Mouse (Mus musculus) midbrain, embryonic 16.5 days (tissue): ENCODE measurements at regions not wholly inside any gene's neighbourhood (a gene's known extent, or its start where the extent isn't known, plus 50 kb on each side); places are given as distances from the start of the nearest gene placed in this dataset.

ENCODE experiments used
- ATAC-seq: fragments of 200-750 bp; cut with Nextera tagmentation; 2 replicates; pipeline ENCODE4 v1.8.0; 2017; ENCODE audit warnings: moderate TSS enrichment
- H3K27ac ChIP-seq: fragments of 300-500 bp; sonication (generic); 2 replicates; pipeline ENCODE4 v1.5.1; 2014; ENCODE audit warnings: mild to moderate bottlenecking, low read length, mixed read lengths
- H3K27me3 ChIP-seq: fragments of 300-500 bp; sonication (generic); 2 replicates; pipeline ENCODE4 v1.6.1; 2014; ENCODE audit warnings: low read depth, low read length, mixed read lengths; ENCODE audit not compliant: control insufficient read depth, insufficient read depth
- H3K36me3 ChIP-seq: fragments of 300-500 bp; sonication (generic); 2 replicates; pipeline ENCODE4 v1.6.1; 2014; ENCODE audit warnings: mild to moderate bottlenecking, low read length, moderate library complexity, mixed read lengths; ENCODE audit not compliant: control insufficient read depth, insufficient read depth
- H3K4me1 ChIP-seq: fragments of 300-500 bp; sonication (generic); 2 replicates; pipeline ENCODE4 v1.6.1; 2014; ENCODE audit warnings: mild to moderate bottlenecking, low read length, mixed read lengths; ENCODE audit not compliant: control insufficient read depth, insufficient read depth
- H3K4me2 ChIP-seq: fragments of 300-500 bp; sonication (generic); 2 replicates; pipeline ENCODE4 v1.6.1; 2014; ENCODE audit warnings: mild to moderate bottlenecking, low read length, mixed read lengths
- H3K4me3 ChIP-seq: fragments of 300-500 bp; sonication (generic); 2 replicates; pipeline ENCODE4 v1.5.1; 2014; ENCODE audit warnings: low read depth, mild to moderate bottlenecking, low read length, moderate library complexity, mixed read lengths
- H3K9ac ChIP-seq: fragments of 300-500 bp; sonication (generic); 2 replicates; pipeline ENCODE4 v1.6.1; 2014; ENCODE audit warnings: low read depth, low read length, mixed read lengths
- H3K9me3 ChIP-seq: fragments of 300-500 bp; sonication (generic); replicated peaks from 2 replicates; pipeline ENCODE4 v1.6.1; 2014; ENCODE audit warnings: mild to moderate bottlenecking, low read length, mixed read lengths; ENCODE audit not compliant: control insufficient read depth, poor library complexity, severe bottlenecking
- WGBS: fragments of 180-500 bp; shearing (Covaris S2); extraction: QIAGEN DNeasy Blood & Tissue Kit; methylation state at CpG from one replicate; pipeline ENCODE4 v1.1.7; 2014; 5-methylcytosine and 5-hydroxymethylcytosine counted together

GRCm38 (mm10) chrX:11959871-11960552, 200.1 kb downstream of the Bcor start:
- no peak overlapping the region for H3K9ac ChIP-seq
- no peak overlapping the region for H3K4me2 ChIP-seq
- no peak for ATAC-seq
- no peaks in the 10 kb centered on the region for H3K36me3 ChIP-seq
- H3K27me3 ChIP-seq: no peaks in the 10 kb centered on the region
- no peak overlapping the region for H3K27ac ChIP-seq
- H3K4me3 ChIP-seq: no peak overlapping the region
- H3K9me3 ChIP-seq: no peaks in the 10 kb centered on the region
- no peaks in the 10 kb centered on the region for H3K4me1 ChIP-seq
- WGBS: 64% methylated on average over 8 of the region's 8 CpGs

DNA sequence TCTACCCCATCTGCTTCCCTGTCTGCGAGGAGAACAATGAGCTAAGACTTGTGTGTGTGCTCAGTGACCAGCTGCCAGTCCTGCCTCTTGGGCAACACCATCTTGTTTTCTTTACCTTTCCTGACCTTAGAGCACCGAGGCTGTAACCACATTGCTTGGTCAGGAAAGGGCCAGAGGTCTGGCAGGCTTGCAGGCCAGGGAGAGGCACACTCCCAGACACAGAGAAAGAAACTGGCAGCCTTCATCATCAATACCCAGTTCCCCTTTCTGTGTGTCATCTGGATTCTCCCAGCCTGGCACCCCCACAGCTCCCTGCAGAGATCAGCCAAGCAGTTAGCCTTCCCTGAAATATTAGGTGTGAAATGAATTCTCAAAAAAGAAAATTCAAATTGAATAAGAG, 198.8 kb downstream of the Bcor start:
- Histone ChIP-seq H3K27me3 (no peaks in the 10 kb centered on the region), H3K4me3 (no peak overlapping the region), H3K36me3 (no peaks in the 10 kb centered on the region), H3K9ac (no peak overlapping the region), H3K27ac (no peak overlapping the region), H3K4me2 (no peak overlapping the region), H3K9me3 (no peaks in the 10 kb centered on the region), H3K4me1 (no peaks in the 10 kb centered on the region)
- ATAC-seq: no peak
- 44% methylated on average over 2 of the region's 2 CpGs for WGBS

DNA sequence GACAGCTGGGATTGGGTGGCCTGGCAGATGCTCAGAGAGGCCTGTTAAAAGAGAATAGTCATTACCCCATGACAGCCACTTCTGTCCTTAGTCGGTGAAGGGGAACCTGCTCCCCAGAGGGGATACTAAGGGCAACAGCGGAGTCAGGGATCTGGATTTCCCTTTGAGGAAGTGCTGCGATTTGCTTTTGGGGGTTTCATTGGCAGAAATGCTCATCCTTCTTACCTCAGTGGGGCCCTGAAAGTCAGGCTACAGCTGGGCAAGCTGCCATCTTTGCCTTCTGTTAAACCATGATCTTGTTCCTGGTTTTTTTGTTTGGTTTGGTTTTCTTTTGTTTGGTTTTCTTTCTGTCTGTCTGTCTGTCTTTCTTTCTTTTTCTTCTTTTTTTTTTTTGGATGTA, 195.7 kb downstream of the Bcor start:
- ATAC-seq: no peak
- WGBS: 50% methylated on average over 3 of the region's 3 CpGs
- Histone ChIP-seq H3K4me1 (no peaks in the 10 kb centered on the region), H3K9ac (no peak overlapping the region), H3K36me3 (no peaks in the 10 kb centered on the region), H3K27ac (no peak overlapping the region), H3K27me3 (peaks cover 3% of the 10 kb centered on the region; the same call in 1 of the 2 replicates), H3K4me3 (no peak overlapping the region), H3K4me2 (no peak overlapping the region), H3K9me3 (no peaks in the 10 kb centered on the region)

- no peak overlapping the region for H3K9ac ChIP-seq
- 92% methylated on average over 4 of the region's 4 CpGs for WGBS
- H3K27ac ChIP-seq: no peak overlapping the region
- no peaks in the 10 kb centered on the region for H3K36me3 ChIP-seq
- H3K4me1 ChIP-seq: no peaks in the 10 kb centered on the region
- no peaks in the 10 kb centered on the region for H3K9me3 ChIP-seq
- ATAC-seq: no peak
- H3K4me3 ChIP-seq: no peak overlapping the region
- no peak overlapping the region for H3K4me2 ChIP-seq
- H3K27me3 ChIP-seq: no peaks in the 10 kb centered on the region
Observed at GRCm38 (mm10) chrX:11978679-11979078, 181.5 kb downstream of the Bcor start.

DNA sequence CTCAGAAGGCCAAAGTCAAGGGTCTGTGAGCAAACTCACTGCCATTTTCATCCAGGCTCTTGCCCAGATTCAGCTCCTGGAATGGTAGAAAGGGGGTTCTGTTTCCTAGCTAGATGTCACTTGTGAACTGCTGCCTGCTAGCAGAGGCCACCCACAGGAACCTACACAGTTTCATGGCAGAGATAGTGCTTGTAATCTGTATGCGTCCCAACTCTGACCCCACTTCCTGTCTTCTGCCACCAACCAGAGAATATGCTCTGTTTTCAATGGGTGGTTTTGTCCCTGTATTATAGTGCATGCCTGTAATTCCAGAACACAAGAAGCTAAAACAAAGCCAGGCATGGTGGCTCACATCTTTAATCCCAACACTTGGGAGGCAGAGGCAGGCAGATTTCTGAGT, 176.9 kb downstream of the Bcor start:
- no peak overlapping the region for H3K9ac ChIP-seq
- H3K36me3 ChIP-seq: no peaks in the 10 kb centered on the region
- ATAC-seq: no peak
- no peaks in the 10 kb centered on the region; the same call in 1 of the 2 replicates for H3K27me3 ChIP-seq
- no peak overlapping the region for H3K4me3 ChIP-seq
- no peak overlapping the region for H3K27ac ChIP-seq
- no peak overlapping the region for H3K4me2 ChIP-seq
- H3K4me1 ChIP-seq: no peaks in the 10 kb centered on the region
- no peaks in the 10 kb centered on the region for H3K9me3 ChIP-seq
- WGBS: 100% methylated on average over 1 of the region's 1 CpGs
